Mouse (Mus musculus): ENCODE results near the gene Olfr71.

- TF ChIP-seq CTCF (IDR thresholded peaks at IDR 0.05; ENCODE audit: low read depth) (peak; percentile 83), EP300 (IDR thresholded peaks at IDR 0.05; ENCODE audit: low read depth) (no peak)
Observed at GRCm38 (mm10) chr4:43724764-43725163, 14.7 kb upstream of the Olfr71 start.

Data from heart, postnatal 0 days (tissue).